Mouse (Mus musculus) spleen, postnatal 36 days (tissue): ENCODE results near the gene Zdhhc23.

ENCODE experiments used
- DNase-seq, 2 experiments: peaks; one replicate each; pipeline ENCODE4 v3.0.0; 2022; ENCODE audit warnings: low spot score in 2 of 2, mixed read lengths in 1 of 2

Zdhhc23 gene

GRCm38 (mm10) chr16:43979328-43980109, at the start of gene Zdhhc23:
Zdhhc23 (minus strand) TSS chr16:43979791.
- DNase-seq: peak; percentile 34 to 50

- DNase-seq: no peak
Measured at GRCm38 (mm10) chr16:44029273-44029672, 49.7 kb upstream of the Zdhhc23 start.

- DNase-seq: no peak
Measured at GRCm38 (mm10) chr16:44026822-44027221, 47.2 kb upstream of the Zdhhc23 start.

- DNase-seq: peak in 1 of 2 experiments; percentile 22
Measured at GRCm38 (mm10) chr16:44026210-44026609, 46.6 kb upstream of the Zdhhc23 start.

GRCm38 (mm10) chr16:44018986-44019548, 39.5 kb upstream of the Zdhhc23 start:
- DNase-seq: no peak

- DNase-seq: peak; percentile 26 to 39
Measured at GRCm38 (mm10) chr16:44018372-44018771, 38.8 kb upstream of the Zdhhc23 start.

GRCm38 (mm10) chr16:44017707-44018106, 38.1 kb upstream of the Zdhhc23 start:
- DNase-seq: no peak

- DNase-seq: peak; percentile 55 to 62
Measured at GRCm38 (mm10) chr16:44016164-44016563, 36.6 kb upstream of the Zdhhc23 start.

GRCm38 (mm10) chr16:44015416-44016158, 36.0 kb upstream of the Zdhhc23 start:
- DNase-seq: no peak

GRCm38 (mm10) chr16:44011010-44011409, 31.4 kb upstream of the Zdhhc23 start:
- no peak for DNase-seq

- no peak for DNase-seq
Measured at GRCm38 (mm10) chr16:44002086-44002485, 22.5 kb upstream of the Zdhhc23 start.

GRCm38 (mm10) chr16:43999541-43999940, 19.9 kb upstream of the Zdhhc23 start:
- DNase-seq: no peak

GRCm38 (mm10) chr16:43999111-43999510, 19.5 kb upstream of the Zdhhc23 start:
- DNase-seq: no peak

- DNase-seq: no peak
Measured at GRCm38 (mm10) chr16:43994623-43995022, 15.0 kb upstream of the Zdhhc23 start.

- no peak for DNase-seq
Measured at GRCm38 (mm10) chr16:43986299-43986698, 6.7 kb upstream of the Zdhhc23 start.

GRCm38 (mm10) chr16:43980110-43980609, 569 bp upstream of the Zdhhc23 start:
- no peak for DNase-seq

GRCm38 (mm10) chr16:43979010-43979327, 622 bp downstream of the Zdhhc23 start:
- no peak for DNase-seq

GRCm38 (mm10) chr16:43973606-43974220, 5.9 kb downstream of the Zdhhc23 start:
- DNase-seq: no peak

- DNase-seq: no peak
Measured at GRCm38 (mm10) chr16:43973147-43973546, 6.4 kb downstream of the Zdhhc23 start.

- no peak for DNase-seq
Measured at GRCm38 (mm10) chr16:43972391-43972790, 7.2 kb downstream of the Zdhhc23 start.

- DNase-seq: no peak
Measured at GRCm38 (mm10) chr16:43971741-43972140, 7.8 kb downstream of the Zdhhc23 start.

GRCm38 (mm10) chr16:43971189-43971588, 8.4 kb downstream of the Zdhhc23 start:
- no peak for DNase-seq
